Mouse (Mus musculus) megakaryocyte, adult 5-6 weeks (primary cell): ENCODE measurements around the gene Kpna7. TPM values are rescaled to one million over a fixed set of nuclear protein-coding genes. Genes with fewer than 3 reads are reported as not detected.

Experiments used
- ATAC-seq: 2 replicates; pipeline ENCODE4 v1.8.0; 2016; ENCODE audit warnings: mild to moderate bottlenecking, inconsistent platforms; ENCODE audit not compliant: poor library complexity, severe bottlenecking
- total RNA-seq, 2 experiments: library from RNA; stranded (forward) in 1 of 2; stranded (reverse) in 1 of 2; fragments of 153-499, 151-499 nt in 1 of 2; fragments of 221-1000, 200-1000 nt in 1 of 2; gene quantifications; 2 replicates each; pipeline versions ENCODE4 v1.2.3 to v1.2.4; 2015 to 2017

Gene Kpna7
- total RNA-seq, 2 experiments from 2014 or later, result not detected

GRCm38 (mm10) chr5:144964872-144965638, 118.8 kb downstream of the Kpna7 start:
- ATAC-seq, result peak; percentile 80

- no peak for ATAC-seq
Observed at GRCm38 (mm10) chr5:144964465-144964864, 119.4 kb downstream of the Kpna7 start.

- peak; percentile 36 for ATAC-seq
Observed at GRCm38 (mm10) chr5:144963817-144964261, 120.0 kb downstream of the Kpna7 start.

- peak; percentile 4; the same call in 1 of the 2 replicates for ATAC-seq
Observed at GRCm38 (mm10) chr5:144963401-144963800, 120.4 kb downstream of the Kpna7 start.

- ATAC-seq, result no peak
Observed at GRCm38 (mm10) chr5:144958271-144958670, 125.6 kb downstream of the Kpna7 start.

- ATAC-seq, result no peak
Observed at GRCm38 (mm10) chr5:144954432-144954831, 129.4 kb downstream of the Kpna7 start.

- ATAC-seq, result no peak
Observed at GRCm38 (mm10) chr5:144952592-144952991, 131.2 kb downstream of the Kpna7 start.

GRCm38 (mm10) chr5:144950428-144951051, 133.3 kb downstream of the Kpna7 start:
- no peak for ATAC-seq

GRCm38 (mm10) chr5:144949856-144950255, 134.0 kb downstream of the Kpna7 start:
- no peak for ATAC-seq

- no peak for ATAC-seq
Observed at GRCm38 (mm10) chr5:144948422-144948821, 135.4 kb downstream of the Kpna7 start.

- ATAC-seq, result no peak
Observed at GRCm38 (mm10) chr5:144948002-144948401, 135.8 kb downstream of the Kpna7 start.

GRCm38 (mm10) chr5:144946032-144946431, 137.8 kb downstream of the Kpna7 start:
- ATAC-seq, result no peak

- peak; percentile 84 for ATAC-seq
Observed at GRCm38 (mm10) chr5:144944932-144945331, 138.9 kb downstream of the Kpna7 start.

GRCm38 (mm10) chr5:144944370-144944769, 139.5 kb downstream of the Kpna7 start:
- no peak for ATAC-seq

- no peak for ATAC-seq
Observed at GRCm38 (mm10) chr5:144943346-144943745, 140.5 kb downstream of the Kpna7 start.

GRCm38 (mm10) chr5:144942431-144942830, 141.4 kb downstream of the Kpna7 start:
- ATAC-seq, result no peak

- no peak for ATAC-seq
Observed at GRCm38 (mm10) chr5:144940904-144941303, 142.9 kb downstream of the Kpna7 start.

- ATAC-seq, result peak; percentile 48; the same call in 1 of the 2 replicates
Observed at GRCm38 (mm10) chr5:144937304-144937703, 146.5 kb downstream of the Kpna7 start.
